Mouse (Mus musculus) ES-E14 (cell line): Measurements from ENCODE around the gene Aqp11. TPM values are rescaled to one million over a fixed set of nuclear protein-coding genes. Genes with fewer than 3 reads are reported as not detected.

ENCODE experiments used
- DNase-seq: peaks from one replicate; pipeline ENCODE4 v3.0.0-alpha.2; 2013; ENCODE audit warnings: low read depth, low spot score
- H3K27ac ChIP-seq: 2 replicates; pipeline ENCODE4 v1.5.1; 2012; ENCODE audit warnings: low read depth, mild to moderate bottlenecking, low read length, moderate library complexity, mixed read lengths; ENCODE audit not compliant: poor library complexity, insufficient read depth, severe bottlenecking
- H3K36me3 ChIP-seq: 2 replicates; pipeline ENCODE4 v1.6.1; 2012; ENCODE audit warnings: mild to moderate bottlenecking, low read length, moderate library complexity, mixed read lengths; ENCODE audit not compliant: control insufficient read depth, poor library complexity, insufficient read depth, severe bottlenecking
- H3K4me1 ChIP-seq, 2 experiments: fragments of 150-350 bp in 1 of 2; sonication (generic) in 1 of 2; 2 replicates each; pipeline ENCODE4 v1.6.1; 2012; ENCODE audit warnings: low read length in 2 of 2, mild to moderate bottlenecking in 1 of 2, mixed read lengths in 1 of 2; ENCODE audit not compliant: control insufficient read depth in 2 of 2, insufficient read depth in 2 of 2, poor library complexity in 1 of 2
- H3K4me3 ChIP-seq, 2 experiments: fragments of 150-350 bp in 1 of 2; sonication (generic) in 1 of 2; 2 replicates each; pipeline ENCODE4 v1.5.1; 2012; ENCODE audit warnings: low read length in 2 of 2, low read depth in 1 of 2, mild to moderate bottlenecking in 1 of 2, mixed read lengths in 1 of 2; ENCODE audit not compliant: insufficient read depth in 1 of 2, poor library complexity in 1 of 2, severe bottlenecking in 1 of 2
- H3K9ac ChIP-seq: 2 replicates; pipeline ENCODE4 v1.6.1; 2012; ENCODE audit warnings: low read depth, mild to moderate bottlenecking, low read length, mixed read lengths; ENCODE audit not compliant: poor library complexity, insufficient read depth, severe bottlenecking
- H3K9me3 ChIP-seq: fragments of 150-350 bp; sonication (generic); 2 replicates; pipeline ENCODE4 v1.6.1; 2012; ENCODE audit warnings: low read depth, mild to moderate bottlenecking, low read length; ENCODE audit not compliant: control insufficient read depth, insufficient read depth
- CHD2 ChIP-seq: IDR thresholded peaks from 2 replicates; pipeline ENCODE4 v1.6.1; 2014; ENCODE audit warnings: mild to moderate bottlenecking, low read depth, low read length, inconsistent platforms
- HCFC1 ChIP-seq: IDR thresholded peaks from 2 replicates; pipeline ENCODE4 v1.6.1; 2012; ENCODE audit warnings: low read length, inconsistent platforms, borderline replicate concordance; ENCODE audit not compliant: insufficient read depth
- MAFK ChIP-seq: IDR thresholded peaks from 2 replicates; pipeline ENCODE4 v1.6.1; 2014; ENCODE audit warnings: mild to moderate bottlenecking, low read depth, low read length, inconsistent platforms; ENCODE audit not compliant: insufficient read depth
- ZC3H11A ChIP-seq: IDR thresholded peaks from 2 replicates; pipeline ENCODE4 v1.6.1; 2012; ENCODE audit warnings: low read depth, mild to moderate bottlenecking, inconsistent platforms, low read length, borderline replicate concordance
- ZNF384 ChIP-seq: IDR thresholded peaks from 2 replicates; pipeline ENCODE4 v1.6.1; 2012; ENCODE audit warnings: low read depth, low read length, inconsistent platforms
- in situ Hi-C, 2 experiments: fragments of 600-800 bp; cut with MboI; formaldehyde crosslinking; loops; one replicate each; pipeline ENCODE4 v1.15.1; 2025; ENCODE audit warnings: low sequenced_read_pairs in 2 of 2, inconsistent platforms in 1 of 2; ENCODE audit not compliant: unreplicated experiment in 2 of 2
- total RNA-seq: library from RNA; depleted of rRNA; stranded (reverse); fragments of 300-350 nt; gene quantifications from 2 replicates; pipeline ENCODE4 v1.2.3, GENCODE M21; 2012

Aqp11 gene
- total RNA-seq, 1 experiment, result 3.6 TPM

GRCm38 (mm10) chr7:97720109-97720508 is 18.0 kb downstream of the Aqp11 start:
- no peak overlapping the region for H3K27ac ChIP-seq
- H3K9ac ChIP-seq, result no peak overlapping the region
- no peak overlapping the region for H3K4me3 ChIP-seq
- DNase-seq, result no peak
- in situ Hi-C loops, result no loop called here
- H3K4me1 ChIP-seq, result peaks cover 2 to 11% of the 10 kb centered on the region in 2 experiments
- H3K36me3 ChIP-seq, result peaks cover 10% of the 10 kb centered on the region
- H3K9me3 ChIP-seq, result no peaks in the 10 kb centered on the region
- TF ChIP-seq ZC3H11A (no peak), HCFC1 (no peak), CHD2 (no peak)

- Histone ChIP-seq H3K9me3 (no peaks in the 10 kb centered on the region), H3K4me1 (peaks cover 2 to 11% of the 10 kb centered on the region in 2 experiments), H3K36me3 (peaks cover 17% of the 10 kb centered on the region), H3K9ac (no peak overlapping the region), H3K27ac (peak overlapping the region; percentile 63; the same call in 1 of the 2 replicates), H3K4me3 (no peak overlapping the region)
- TF ChIP-seq HCFC1 (no peak), ZC3H11A (no peak), MAFK (no peak), ZNF384 (no peak), CHD2 (no peak)
- in situ Hi-C loops, result no loop called here
- peak; percentile 53 for DNase-seq
Measured at GRCm38 (mm10) chr7:97719078-97719477, 19.0 kb downstream of the Aqp11 start.

- Histone ChIP-seq H3K9me3 (no peaks in the 10 kb centered on the region), H3K4me3 (no peak overlapping the region), H3K4me1 (peaks cover 2 to 11% of the 10 kb centered on the region in 2 experiments), H3K9ac (no peak overlapping the region), H3K36me3 (peaks cover 27% of the 10 kb centered on the region), H3K27ac (no peak overlapping the region)
- no peak for TF ChIP-seq CHD2
- TF ChIP-seq MAFK, result no peak
- TF ChIP-seq ZNF384, result no peak
- no peak for TF ChIP-seq HCFC1
- TF ChIP-seq ZC3H11A, result no peak
- in situ Hi-C loops, result no loop called here
- no peak for DNase-seq
Measured at GRCm38 (mm10) chr7:97717326-97717725, 20.8 kb downstream of the Aqp11 start.

- Histone ChIP-seq H3K27ac (no peak overlapping the region), H3K9ac (no peak overlapping the region), H3K4me1 (peaks cover 2 to 9% of the 10 kb centered on the region in 2 experiments), H3K36me3 (peaks cover 29% of the 10 kb centered on the region), H3K9me3 (no peaks in the 10 kb centered on the region), H3K4me3 (no peak overlapping the region)
- DNase-seq, result no peak
- in situ Hi-C loops, result no loop called here
- no peak for TF ChIP-seq MAFK
- TF ChIP-seq HCFC1, result no peak
- no peak for TF ChIP-seq ZC3H11A
- TF ChIP-seq ZNF384, result no peak
- no peak for TF ChIP-seq CHD2
Measured at GRCm38 (mm10) chr7:97714651-97715050, 23.4 kb downstream of the Aqp11 start.

GRCm38 (mm10) chr7:97709204-97709603 is 28.9 kb downstream of the Aqp11 start:
- H3K9me3 ChIP-seq, result no peaks in the 10 kb centered on the region
- no peak for DNase-seq
- peak overlapping the region; percentile 18; the same call in 1 of the 2 replicates for H3K27ac ChIP-seq
- in situ Hi-C loops, result no loop called here
- H3K9ac ChIP-seq, result no peak overlapping the region
- TF ChIP-seq MAFK (no peak), ZC3H11A (no peak), CHD2 (no peak)
- peaks cover 0 to 6% of the 10 kb centered on the region in 2 experiments; a peak in 1 of 4 replicates for H3K4me1 ChIP-seq
- H3K36me3 ChIP-seq, result peaks cover 23% of the 10 kb centered on the region
- H3K4me3 ChIP-seq, result no peak overlapping the region
